Mouse (Mus musculus): Measurements from ENCODE around the gene Plagl1. TPM values are rescaled to one million over a fixed set of nuclear protein-coding genes. Genes with fewer than 3 reads are reported as not detected.

Gene Plagl1
- total and polyA plus RNA-seq, 3 experiments = 0.48 to 1.7 (median 0.87) TPM

- H3K4me3 ChIP-seq (replicated peaks in 1 of 3; ENCODE audit: low read depth in 2 of 3, low read length in 2 of 3, poor library complexity in 1 of 3) = no peak overlapping the region
- in situ Hi-C loops (cut with MboI; ENCODE audit: low pct_ligation_motif_present, low pct_unique_long_range_greater_than_20kb, low sequenced_read_pairs) = no loop called here
- DNase-seq (ENCODE audit: extremely low read depth) = no peak
- no peaks in the 10 kb centered on the region for H3K79me2 ChIP-seq (replicated peaks; ENCODE audit: control insufficient read depth, extremely low read depth, insufficient read depth, poor library complexity, severe bottlenecking)
- no peak overlapping the region for H3K4me2 ChIP-seq (ENCODE audit: insufficient read depth, low read depth, poor library complexity, severe bottlenecking)
- H3K9ac ChIP-seq (ENCODE audit: insufficient read depth, low read depth) = no peak overlapping the region
- dilution Hi-C loops (cut with MboI; ENCODE audit: extremely low pct_ligation_motif_present, extremely low pct_unique_long_range_greater_than_20kb, low sequenced_read_pairs) = no loop called here
- no peaks in the 10 kb centered on the region for H3K9me3 ChIP-seq (replicated peaks; ENCODE audit: low read length)
- TF ChIP-seq JUND (conservative IDR thresholded peaks at IDR 0.05; ENCODE audit: low read depth, low read length) = no peak
- no peak for TF ChIP-seq ZMIZ1 (IDR thresholded peaks at IDR 0.05; ENCODE audit: low read depth, low read length)
- TF ChIP-seq PAX5 (IDR thresholded peaks at IDR 0.05; ENCODE audit: low read length) = no peak
- no peak for TF ChIP-seq ETS1 (conservative IDR thresholded peaks at IDR 0.05; ENCODE audit: low read depth, low read length)
- TF ChIP-seq SIN3A (IDR thresholded peaks at IDR 0.05; ENCODE audit: low read length) = no peak
- no peak for TF ChIP-seq RAD21 (IDR thresholded peaks at IDR 0.05; ENCODE audit: low read depth, low read length)
- no peak for TF ChIP-seq CTCF (conservative IDR thresholded peaks at IDR 0.05 in 1 of 2, IDR thresholded peaks at IDR 0.05 in 1 of 2; ENCODE audit: low read depth in 2 of 2, low read length in 2 of 2)
- no peak for TF ChIP-seq RCOR1 (conservative IDR thresholded peaks at IDR 0.05; ENCODE audit: low read depth, low read length)
- TF ChIP-seq TBP (conservative IDR thresholded peaks at IDR 0.05; ENCODE audit: low read depth, low read length) = no peak
- TF ChIP-seq MXI1 (IDR thresholded peaks at IDR 0.05; ENCODE audit: low read depth, low read length) = no peak
- TF ChIP-seq GABPA (IDR thresholded peaks at IDR 0.05; ENCODE audit: insufficient replicate concordance, low read depth, low read length) = no peak
- TF ChIP-seq CHD1 (IDR thresholded peaks at IDR 0.05; ENCODE audit: low read depth, low read length) = no peak
- no peak for TF ChIP-seq TCF12 (IDR thresholded peaks at IDR 0.05; ENCODE audit: low read depth, low read length)
- TF ChIP-seq USF2 (conservative IDR thresholded peaks at IDR 0.05; ENCODE audit: low read depth, low read length) = no peak
- no peak for TF ChIP-seq IRF4 (IDR thresholded peaks at IDR 0.05; ENCODE audit: low read depth, low read length)
- no peak for TF ChIP-seq ZC3H11A (IDR thresholded peaks at IDR 0.05; ENCODE audit: low read depth, low read length)
- no peak for TF ChIP-seq ZKSCAN1 (IDR thresholded peaks at IDR 0.05; ENCODE audit: borderline replicate concordance, low read depth, low read length)
- no peak for TF ChIP-seq MAX (IDR thresholded peaks at IDR 0.05; ENCODE audit: low read length)
- H3K27me3 ChIP-seq (replicated peaks) = no peaks in the 10 kb centered on the region
- no peak overlapping the region for H3K27ac ChIP-seq (ENCODE audit: insufficient read depth, low read depth)
- H3K36me3 ChIP-seq (replicated peaks in 1 of 2; ENCODE audit: control insufficient read depth in 1 of 2, insufficient read depth in 1 of 2, low read length in 1 of 2) = no peaks in the 10 kb centered on the region
- no peaks in the 10 kb centered on the region for H3K4me1 ChIP-seq (ENCODE audit: control insufficient read depth in 1 of 2, insufficient read depth in 2 of 2)
These were observed 73.5 kb downstream of the Plagl1 start for GRCm38 (mm10) chr10:13133850-13134249.

- Histone ChIP-seq H3K4me3 (replicated peaks in 1 of 3; ENCODE audit: low read depth in 2 of 3, low read length in 2 of 3, poor library complexity in 1 of 3) (no peak overlapping the region), H3K4me1 (ENCODE audit: control insufficient read depth in 1 of 2, insufficient read depth in 2 of 2) (no peaks in the 10 kb centered on the region), H3K9ac (ENCODE audit: insufficient read depth, low read depth) (no peak overlapping the region), H3K27me3 (replicated peaks) (no peaks in the 10 kb centered on the region), H3K79me2 (replicated peaks; ENCODE audit: control insufficient read depth, extremely low read depth, insufficient read depth, poor library complexity, severe bottlenecking) (no peaks in the 10 kb centered on the region), H3K4me2 (ENCODE audit: insufficient read depth, low read depth, poor library complexity, severe bottlenecking) (no peak overlapping the region), H3K9me3 (replicated peaks; ENCODE audit: low read length) (no peaks in the 10 kb centered on the region), H3K36me3 (replicated peaks in 1 of 2; ENCODE audit: control insufficient read depth in 1 of 2, insufficient read depth in 1 of 2, low read length in 1 of 2) (no peaks in the 10 kb centered on the region), H3K27ac (ENCODE audit: insufficient read depth, low read depth) (no peak overlapping the region)
- in situ Hi-C loops (cut with MboI; ENCODE audit: low pct_ligation_motif_present, low pct_unique_long_range_greater_than_20kb, low sequenced_read_pairs) (no loop called here), dilution Hi-C loops (cut with MboI; ENCODE audit: extremely low pct_ligation_motif_present, extremely low pct_unique_long_range_greater_than_20kb, low sequenced_read_pairs) (no loop called here)
- DNase-seq (ENCODE audit: extremely low read depth) = no peak
- TF ChIP-seq MXI1 (IDR thresholded peaks at IDR 0.05; ENCODE audit: low read depth, low read length) (no peak), MAFK (IDR thresholded peaks at IDR 0.05; ENCODE audit: insufficient replicate concordance, low read length) (no peak), TCF12 (IDR thresholded peaks at IDR 0.05; ENCODE audit: low read depth, low read length) (no peak), PAX5 (IDR thresholded peaks at IDR 0.05; ENCODE audit: low read length) (no peak), TBP (conservative IDR thresholded peaks at IDR 0.05; ENCODE audit: low read depth, low read length) (no peak), CTCF (conservative IDR thresholded peaks at IDR 0.05 in 1 of 2, IDR thresholded peaks at IDR 0.05 in 1 of 2; ENCODE audit: low read depth in 2 of 2, low read length in 2 of 2) (no peak), CHD1 (IDR thresholded peaks at IDR 0.05; ENCODE audit: low read depth, low read length) (no peak), NRF1 (IDR thresholded peaks at IDR 0.05; ENCODE audit: low read depth, low read length) (no peak), E2F4 (IDR thresholded peaks at IDR 0.05; ENCODE audit: insufficient replicate concordance, low read depth, low read length) (no peak), KAT2A (IDR thresholded peaks at IDR 0.05; ENCODE audit: insufficient replicate concordance, low read length) (no peak), USF2 (conservative IDR thresholded peaks at IDR 0.05; ENCODE audit: low read depth, low read length) (no peak), IRF4 (IDR thresholded peaks at IDR 0.05; ENCODE audit: low read depth, low read length) (no peak)
These were observed 75.0 kb downstream of the Plagl1 start for GRCm38 (mm10) chr10:13135276-13135675.

Measured in CH12.LX (cell line).